Mouse (Mus musculus): Measurements from ENCODE around the gene Ackr3. TPM values are rescaled to one million over a fixed set of nuclear protein-coding genes. Genes with fewer than 3 reads are reported as not detected.
A peak's percentile ranks its signal among the peaks of the same experiment; 100 is the strongest.

Ackr3 gene
- total and polyA plus RNA-seq, 3 experiments: 13.1 to 34.4 (median 23.1) TPM

GRCm38 (mm10) chr1:90216395-90216794 lies 12.6 kb downstream of the Ackr3 start (continued):
- peak; percentile 66; the same call in 1 of the 2 replicates for TF ChIP-seq IRF4 (IDR thresholded peaks at IDR 0.05; ENCODE audit: low read depth, low read length)
- no peak for TF ChIP-seq TBP (conservative IDR thresholded peaks at IDR 0.05; ENCODE audit: low read depth, low read length)
- no peak for TF ChIP-seq UBTF (IDR thresholded peaks at IDR 0.05; ENCODE audit: low read depth, low read length)
- no peak; the same call in 1 of the 2 replicates for TF ChIP-seq CHD2 (IDR thresholded peaks at IDR 0.05; ENCODE audit: low read length)
- TF ChIP-seq MAZ (IDR thresholded peaks at IDR 0.05; ENCODE audit: low read depth, low read length): peak; percentile 69
- TF ChIP-seq GABPA (IDR thresholded peaks at IDR 0.05; ENCODE audit: insufficient replicate concordance, low read depth, low read length): no peak
- no peak for TF ChIP-seq POLR2A (IDR thresholded peaks at IDR 0.05; ENCODE audit: low read depth, low read length)
- TF ChIP-seq ZMIZ1 (IDR thresholded peaks at IDR 0.05; ENCODE audit: low read depth, low read length): peak; percentile 64; the same call in 1 of the 2 replicates
- peak; percentile 18; the same call in 1 of the 2 replicates for TF ChIP-seq RCOR1 (conservative IDR thresholded peaks at IDR 0.05; ENCODE audit: low read depth, low read length)
- peak; percentile 88 for TF ChIP-seq ETS1 (conservative IDR thresholded peaks at IDR 0.05; ENCODE audit: low read depth, low read length)
- TF ChIP-seq MEF2A (IDR thresholded peaks at IDR 0.05; ENCODE audit: borderline replicate concordance, low read depth, low read length): peak; percentile 85
- TF ChIP-seq ZNF384 (IDR thresholded peaks at IDR 0.05; ENCODE audit: low read depth, low read length): no peak
- peak; percentile 67; the same call in 1 of the 2 replicates for TF ChIP-seq KAT2A (IDR thresholded peaks at IDR 0.05; ENCODE audit: insufficient replicate concordance, low read length)
- peak; percentile 86 for TF ChIP-seq EP300 (IDR thresholded peaks at IDR 0.05; ENCODE audit: low read length)
- peak; percentile 97 for TF ChIP-seq TCF12 (IDR thresholded peaks at IDR 0.05; ENCODE audit: low read depth, low read length)
- no peak for TF ChIP-seq CTCF (conservative IDR thresholded peaks at IDR 0.05 in 1 of 2, IDR thresholded peaks at IDR 0.05 in 1 of 2; ENCODE audit: low read depth in 2 of 2, low read length in 2 of 2)

- H3K27ac ChIP-seq (ENCODE audit: insufficient read depth, low read depth): no peak overlapping the region
- TF ChIP-seq NRF1 (IDR thresholded peaks at IDR 0.05; ENCODE audit: low read depth, low read length): no peak
- no peak for TF ChIP-seq E2F4 (IDR thresholded peaks at IDR 0.05; ENCODE audit: insufficient replicate concordance, low read depth, low read length)
- TF ChIP-seq TCF12 (IDR thresholded peaks at IDR 0.05; ENCODE audit: low read depth, low read length): no peak
- TF ChIP-seq POLR2AphosphoS2 (IDR thresholded peaks at IDR 0.05; ENCODE audit: low read depth, low read length): no peak
- no peak for TF ChIP-seq RCOR1 (conservative IDR thresholded peaks at IDR 0.05; ENCODE audit: low read depth, low read length)
- no peak for TF ChIP-seq MEF2A (IDR thresholded peaks at IDR 0.05; ENCODE audit: borderline replicate concordance, low read depth, low read length)
- no peak for TF ChIP-seq ZKSCAN1 (IDR thresholded peaks at IDR 0.05; ENCODE audit: borderline replicate concordance, low read depth, low read length)
- TF ChIP-seq MAFK (IDR thresholded peaks at IDR 0.05; ENCODE audit: insufficient replicate concordance, low read length): no peak
- no peak for TF ChIP-seq USF1 (IDR thresholded peaks at IDR 0.05; ENCODE audit: low read depth, low read length)
- no peak for TF ChIP-seq JUN (IDR thresholded peaks at IDR 0.05; ENCODE audit: insufficient read depth, low read depth, low read length)
- no peak overlapping the region for H3K4me2 ChIP-seq (ENCODE audit: insufficient read depth, low read depth, poor library complexity, severe bottlenecking)
- H3K36me3 ChIP-seq (replicated peaks in 1 of 2; ENCODE audit: control insufficient read depth in 1 of 2, insufficient read depth in 1 of 2, low read length in 1 of 2): peaks cover 3 to 17% of the 10 kb centered on the region in 2 experiments
- peaks cover 36 to 80% of the 10 kb centered on the region in 2 experiments for H3K4me1 ChIP-seq (ENCODE audit: control insufficient read depth in 1 of 2, insufficient read depth in 2 of 2)
- DNase-seq (ENCODE audit: extremely low read depth): no peak
- peaks cover 6% of the 10 kb centered on the region for H3K9me3 ChIP-seq (replicated peaks; ENCODE audit: low read length)
- in situ Hi-C loops (cut with MboI; ENCODE audit: low pct_ligation_motif_present, low pct_unique_long_range_greater_than_20kb, low sequenced_read_pairs) (no loop called here), dilution Hi-C loops (cut with MboI; ENCODE audit: extremely low pct_ligation_motif_present, extremely low pct_unique_long_range_greater_than_20kb, low sequenced_read_pairs) (no loop called here)
- H3K4me3 ChIP-seq (replicated peaks in 1 of 3; ENCODE audit: low read depth in 2 of 3, low read length in 2 of 3, poor library complexity in 1 of 3): no peak overlapping the region
- H3K79me2 ChIP-seq (replicated peaks; ENCODE audit: control insufficient read depth, extremely low read depth, insufficient read depth, poor library complexity, severe bottlenecking): no peaks in the 10 kb centered on the region
- no peak overlapping the region for H3K9ac ChIP-seq (ENCODE audit: insufficient read depth, low read depth)
- H3K27me3 ChIP-seq (replicated peaks): no peaks in the 10 kb centered on the region
These were observed 16.5 kb downstream of the Ackr3 start for GRCm38 (mm10) chr1:90220280-90220679.

All from CH12.LX (cell line).